ENCODE assay signal across 11 mouse cellular contexts in genomic region chr5:139585748-139586060, GRCm38 (mm10). TPM values are rescaled to one million over a fixed set of nuclear protein-coding genes. Genes with fewer than 3 reads are reported as not detected.
DNase-seq lines count a peak whose midpoint lies in the region; ATAC-seq lines count a peak whose summit lies in the region.
"Had no signal": no experiment of that assay in that cellular context is flagged by ENCODE, and none has a peak within 500 bp of the region (broad histone marks: within the 10 kb centered on the region; RNA-seq: fewer than 3 reads in every experiment).

No protein-coding gene starts in this region.

- H3K27me3 ChIP-seq in kidney, embryonic 15.5 days, result peaks cover 70% of the 10 kb centered on the region
- H3K27me3 ChIP-seq in forebrain, embryonic 10.5 days (ENCODE audit: poor library complexity, severe bottlenecking), result peaks cover 94% of the 10 kb centered on the region
- H3K27me3 ChIP-seq in hindbrain, embryonic 14.5 days (ENCODE audit: control insufficient read depth, insufficient read depth, low read length), result peaks cover 33% of the 10 kb centered on the region
- peaks cover 28% of the 10 kb centered on the region; the same call in 1 of the 2 replicates for H3K27me3 ChIP-seq in midbrain, embryonic 14.5 days (ENCODE audit: control insufficient read depth, insufficient read depth, low read length)

- H3K9ac ChIP-seq in kidney, embryonic 15.5 days, result no peak overlapping the region
- H3K9ac ChIP-seq in hindbrain, embryonic 14.5 days, result peak overlapping the region; percentile 39; the same call in 1 of the 2 replicates
- no peak overlapping the region for H3K9ac ChIP-seq in midbrain, embryonic 14.5 days (replicated peaks; ENCODE audit: low read length)

- peaks cover 35% of the 10 kb centered on the region for H3K4me1 ChIP-seq in kidney, embryonic 15.5 days
- peaks cover 38% of the 10 kb centered on the region for H3K4me1 ChIP-seq in forebrain, embryonic 10.5 days
- peaks cover 29% of the 10 kb centered on the region for H3K4me1 ChIP-seq in hindbrain, embryonic 14.5 days (replicated peaks; ENCODE audit: control insufficient read depth, insufficient read depth, low read length)
- H3K4me1 ChIP-seq in midbrain, embryonic 14.5 days (ENCODE audit: control insufficient read depth, insufficient read depth, low read length), result peaks cover 22% of the 10 kb centered on the region

- ATAC-seq in kidney, embryonic 15.5 days (replicated peaks; ENCODE audit: low FRiP score), result no peak
- ATAC-seq in hindbrain, embryonic 14.5 days (ENCODE audit: low FRiP score), result no peak; the same call in 1 of the 2 replicates
- ATAC-seq in midbrain, embryonic 14.5 days (ENCODE audit: low FRiP score, low TSS enrichment), result no peak
- no peak for ATAC-seq in CD4-positive, CD25-positive, alpha-beta regulatory T cell, adult 4 months

- H3K27ac ChIP-seq in kidney, embryonic 15.5 days, result peak overlapping the region; percentile 91
- peak overlapping the region; percentile 40 for H3K27ac ChIP-seq in forebrain, embryonic 10.5 days
- H3K27ac ChIP-seq in hindbrain, embryonic 14.5 days, result peak overlapping the region; percentile 73
- H3K27ac ChIP-seq in midbrain, embryonic 14.5 days (replicated peaks; ENCODE audit: low read depth, low read length), result peak overlapping the region; percentile 72

- no peak for DNase-seq in kidney, adult 11 months
- no peak for DNase-seq in forebrain, embryonic 10.5 days (ENCODE audit: extremely low spot score, low spot score)
- no peak for DNase-seq in hindbrain, embryonic 14.5 days (ENCODE audit: low spot score)
- DNase-seq in midbrain, embryonic 14.5 days, result no peak
- DNase-seq in adrenal gland, adult 18-20 months (ENCODE audit: low spot score in 2 of 2), result no peak
- DNase-seq in spleen, adult 12 weeks (ENCODE audit: low spot score), result no peak
- DNase-seq: lung, adult 18-20 months had no signal

- 3% methylated on average over 8 of the region's 8 CpGs for WGBS in kidney, embryonic 15.5 days
- 7% methylated on average over 8 of the region's 8 CpGs for WGBS in forebrain, embryonic 10.5 days
- WGBS in hindbrain, embryonic 14.5 days, result 9% methylated on average over 8 of the region's 8 CpGs
- WGBS in midbrain, embryonic 14.5 days, result 10% methylated on average over 8 of the region's 8 CpGs

- H3K4me2 ChIP-seq in kidney, embryonic 15.5 days, result peak overlapping the region; percentile 49
- H3K4me2 ChIP-seq in hindbrain, embryonic 14.5 days (replicated peaks), result peak overlapping the region; percentile 42
- peak overlapping the region; percentile 45 for H3K4me2 ChIP-seq in midbrain, embryonic 14.5 days (ENCODE audit: low read length)

- 0 out of 2 replicates have a peak, but pooled peaks cover 3% of the 10 kb centered on the region for H3K9me3 ChIP-seq in kidney, embryonic 15.5 days (replicated peaks)
- H3K9me3 ChIP-seq in forebrain, embryonic 10.5 days, result peaks cover 18% of the 10 kb centered on the region; the same call in 1 of the 2 replicates
- H3K9me3 ChIP-seq in hindbrain, embryonic 14.5 days (ENCODE audit: control insufficient read depth, low read length), result no peaks in the 10 kb centered on the region
- no peaks in the 10 kb centered on the region for H3K9me3 ChIP-seq in midbrain, embryonic 14.5 days (ENCODE audit: control insufficient read depth, low read length)

- H3K36me3 ChIP-seq in kidney, embryonic 15.5 days, result no peaks in the 10 kb centered on the region
- H3K36me3 ChIP-seq in forebrain, embryonic 10.5 days (replicated peaks), result no peaks in the 10 kb centered on the region
- no peaks in the 10 kb centered on the region for H3K36me3 ChIP-seq in hindbrain, embryonic 14.5 days (replicated peaks; ENCODE audit: control insufficient read depth, insufficient read depth)
- H3K36me3 ChIP-seq in midbrain, embryonic 14.5 days (ENCODE audit: control insufficient read depth, insufficient read depth, low read length), result no peaks in the 10 kb centered on the region

- peak overlapping the region; percentile 13 for H3K4me3 ChIP-seq in kidney, embryonic 15.5 days (replicated peaks)
- H3K4me3 ChIP-seq in forebrain, embryonic 10.5 days, result peak overlapping the region; percentile 35
- H3K4me3 ChIP-seq in hindbrain, embryonic 14.5 days (replicated peaks; ENCODE audit: low read length), result no peak overlapping the region
- H3K4me3 ChIP-seq in midbrain, embryonic 14.5 days (replicated peaks; ENCODE audit: low read depth, low read length), result 0 out of 2 replicates have a peak overlapping the region, but pooled peaks have one; percentile 13

RNA-seq across cellular contexts. Expression of gene Uncx, which starts 42.4 kb away (rescaled TPM):
- 90.8 and 96.1 TPM in 2 replicates for polyA plus RNA-seq in kidney, embryonic 15.5 days (2015; fragmentation: Nextera tagmentation; extraction: Ambion mirVana)
- 7.7 and 9.4 TPM in 2 replicates for polyA plus RNA-seq in forebrain, embryonic 10.5 days (2016; fragmentation: Nextera tagmentation; extraction: Ambion mirVana)
- 25.4 and 31.0 TPM in 2 replicates for polyA plus RNA-seq in hindbrain, embryonic 14.5 days (2014; fragmentation: Nextera tagmentation; extraction: Ambion mirVana)
- polyA plus RNA-seq in midbrain, embryonic 14.5 days (2014; fragmentation: Nextera tagmentation; extraction: Ambion mirVana), result 39.6 and 44.0 TPM in 2 replicates
- not detected for total RNA-seq in adrenal gland, adult 18-20 months (2021)
- polyA plus RNA-seq in CD4-positive, CD25-positive, alpha-beta regulatory T cell, adult 4 months (2017; shearing (Covaris generic)), result not detected
- total RNA-seq: ES-E14; neutrophil, adult 5-6 weeks had no signal

Comparison
In these comparisons a context has a peak if more than half of its experiments do, and no peak if none do; other contexts are left out.
1. H3K27ac ChIP-seq: peak in every context shown above with its lines; median percentile 91 in kidney, embryonic 15.5 days; 73 in hindbrain, embryonic 14.5 days; 72 in midbrain, embryonic 14.5 days; 40 in forebrain, embryonic 10.5 days.